Mouse (Mus musculus) heart, adult 2 months (tissue): ENCODE data around the gene Cerkl. TPM values are rescaled to one million over a fixed set of nuclear protein-coding genes. Genes with fewer than 3 reads are reported as not detected.

ENCODE experiments used
- DNase-seq, 2 experiments: peaks; one replicate each; pipeline ENCODE4 v3.0.0; 2021
- H3K27ac ChIP-seq: fragments of 200-600 bp; 2 replicates; pipeline ENCODE4 v1.8.1; 2022
- H3K27me3 ChIP-seq: fragments of 200-500 bp; 2 replicates; pipeline ENCODE4 v1.6.1; 2012; ENCODE audit warnings: mild to moderate bottlenecking, low read length, inconsistent platforms, mixed read lengths; ENCODE audit not compliant: control insufficient read depth, insufficient read depth
- H3K36me3 ChIP-seq: fragments of 200-500 bp; 2 replicates; pipeline ENCODE4 v1.6.1; 2012; ENCODE audit warnings: low read length, inconsistent platforms; ENCODE audit not compliant: control insufficient read depth, insufficient read depth
- H3K4me1 ChIP-seq: fragments of 200-500 bp; 2 replicates; pipeline ENCODE4 v1.6.1; 2011; ENCODE audit warnings: low read length; ENCODE audit not compliant: control insufficient read depth, insufficient read depth
- H3K4me3 ChIP-seq: fragments of 200-600 bp; 2 replicates; pipeline ENCODE4 v1.8.1; 2022
- H3K79me2 ChIP-seq: fragments of 200-500 bp; replicated peaks from 2 replicates; pipeline ENCODE4 v1.6.1; 2012; ENCODE audit warnings: mild to moderate bottlenecking, inconsistent platforms, low read length, moderate library complexity, mixed read lengths; ENCODE audit not compliant: control insufficient read depth, insufficient read depth
- H3K9ac ChIP-seq: fragments of 200-500 bp; 2 replicates; pipeline ENCODE4 v1.6.1; 2012; ENCODE audit warnings: low read depth, mild to moderate bottlenecking, control low read depth, inconsistent platforms, low read length, mixed read lengths
- CTCF ChIP-seq: fragments of 200-600 bp; IDR thresholded peaks from 2 replicates; pipeline ENCODE4 v1.8.1; 2022; ENCODE audit warnings: antibody characterized with exemption, mild to moderate bottlenecking, moderate library complexity
- EP300 ChIP-seq: fragments of 200-500 bp; IDR thresholded peaks from 2 replicates; pipeline ENCODE4 v1.6.1; 2011; ENCODE audit warnings: low read depth, low read length, control low read depth; ENCODE audit not compliant: insufficient read depth
- POLR2A ChIP-seq: fragments of 200-500 bp; IDR thresholded peaks from 2 replicates; pipeline ENCODE4 v1.6.1; 2011; ENCODE audit warnings: mild to moderate bottlenecking, low read depth, low read length, control low read depth; ENCODE audit not compliant: insufficient read depth
- WGBS: fragments of 180-500 bp; shearing (Covaris S2); methylation state at CpG from one replicate; pipeline ENCODE4 v1.1.7; 2018; 5-methylcytosine and 5-hydroxymethylcytosine counted together
- intact Hi-C: fragments of 180-260 bp; cut with DNase I; formaldehyde crosslinking; loops from one replicate; pipeline ENCODE4 v1.15.1; 2025
- polyA plus RNA-seq: library from polyadenylated mRNA; depleted of rRNA; stranded (reverse); fragments of >200 nt; gene quantifications from 2 replicates; pipeline ENCODE4 v1.2.3, GENCODE M21; 2012
- total RNA-seq, 2 experiments: library from RNA; stranded (reverse); gene quantifications; 2 replicates each; pipeline ENCODE4 v1.2.3; 2021

Gene Cerkl
- total and polyA plus RNA-seq, 3 experiments: 0.47 to 0.82 (median 0.73) TPM

DNA sequence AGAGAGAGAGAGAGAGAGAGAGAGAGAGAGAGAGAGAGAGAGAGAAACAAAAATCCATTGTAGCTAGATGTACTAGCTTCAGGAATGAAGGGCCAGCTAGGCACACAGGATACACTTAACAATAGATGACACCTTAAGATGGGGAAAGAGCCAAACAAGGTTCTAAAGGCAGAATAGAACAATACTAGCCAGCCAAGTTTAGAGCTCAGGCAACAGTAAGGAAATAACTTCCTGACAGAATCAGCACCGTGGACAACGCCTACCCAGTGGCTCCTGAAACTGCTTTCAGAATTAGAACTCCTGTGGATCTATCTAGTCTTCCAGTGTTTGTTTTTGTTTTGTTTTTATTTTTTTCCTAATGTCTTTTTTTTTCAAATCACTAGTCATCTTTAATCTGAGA is 4.0 kb upstream of the Cerkl start:
- intact Hi-C loops: no loop called here
- Histone ChIP-seq H3K36me3 (no peaks in the 10 kb centered on the region), H3K27ac (no peak overlapping the region), H3K4me1 (no peaks in the 10 kb centered on the region), H3K9ac (no peak overlapping the region), H3K79me2 (no peaks in the 10 kb centered on the region), H3K4me3 (no peak overlapping the region), H3K27me3 (peaks cover 13% of the 10 kb centered on the region)
- TF ChIP-seq CTCF (no peak), EP300 (no peak), POLR2A (no peak)
- WGBS: 3% methylated on average over 2 of the region's 2 CpGs
- no peak for DNase-seq

DNA sequence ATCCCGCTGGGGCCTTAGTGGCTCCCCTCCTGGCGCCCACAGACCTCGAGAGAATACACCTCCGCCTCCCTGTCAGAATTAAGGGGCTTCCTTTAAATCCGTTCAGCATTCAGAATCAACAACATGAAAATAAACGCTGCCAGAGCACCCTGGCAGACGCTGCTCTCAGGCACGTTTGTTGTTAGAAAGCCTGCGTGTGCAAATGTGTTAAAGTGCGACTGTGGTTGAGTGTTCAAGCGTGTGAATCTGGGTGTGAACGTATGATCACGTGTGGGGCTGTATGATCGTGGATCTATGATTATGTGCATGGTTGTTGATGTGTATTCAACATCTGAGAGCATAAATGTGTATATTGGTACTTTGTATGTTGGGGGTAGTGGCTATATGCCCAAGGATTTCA is 3.5 kb upstream of the Cerkl start:
- intact Hi-C loops: no loop called here
- Histone ChIP-seq H3K27ac (no peak overlapping the region), H3K79me2 (no peaks in the 10 kb centered on the region), H3K36me3 (no peaks in the 10 kb centered on the region), H3K27me3 (peaks cover 14% of the 10 kb centered on the region), H3K4me3 (no peak overlapping the region), H3K4me1 (no peaks in the 10 kb centered on the region), H3K9ac (no peak overlapping the region)
- no peak for TF ChIP-seq CTCF
- 9% methylated on average over 14 of the region's 14 CpGs for WGBS
- no peak for DNase-seq

DNA sequence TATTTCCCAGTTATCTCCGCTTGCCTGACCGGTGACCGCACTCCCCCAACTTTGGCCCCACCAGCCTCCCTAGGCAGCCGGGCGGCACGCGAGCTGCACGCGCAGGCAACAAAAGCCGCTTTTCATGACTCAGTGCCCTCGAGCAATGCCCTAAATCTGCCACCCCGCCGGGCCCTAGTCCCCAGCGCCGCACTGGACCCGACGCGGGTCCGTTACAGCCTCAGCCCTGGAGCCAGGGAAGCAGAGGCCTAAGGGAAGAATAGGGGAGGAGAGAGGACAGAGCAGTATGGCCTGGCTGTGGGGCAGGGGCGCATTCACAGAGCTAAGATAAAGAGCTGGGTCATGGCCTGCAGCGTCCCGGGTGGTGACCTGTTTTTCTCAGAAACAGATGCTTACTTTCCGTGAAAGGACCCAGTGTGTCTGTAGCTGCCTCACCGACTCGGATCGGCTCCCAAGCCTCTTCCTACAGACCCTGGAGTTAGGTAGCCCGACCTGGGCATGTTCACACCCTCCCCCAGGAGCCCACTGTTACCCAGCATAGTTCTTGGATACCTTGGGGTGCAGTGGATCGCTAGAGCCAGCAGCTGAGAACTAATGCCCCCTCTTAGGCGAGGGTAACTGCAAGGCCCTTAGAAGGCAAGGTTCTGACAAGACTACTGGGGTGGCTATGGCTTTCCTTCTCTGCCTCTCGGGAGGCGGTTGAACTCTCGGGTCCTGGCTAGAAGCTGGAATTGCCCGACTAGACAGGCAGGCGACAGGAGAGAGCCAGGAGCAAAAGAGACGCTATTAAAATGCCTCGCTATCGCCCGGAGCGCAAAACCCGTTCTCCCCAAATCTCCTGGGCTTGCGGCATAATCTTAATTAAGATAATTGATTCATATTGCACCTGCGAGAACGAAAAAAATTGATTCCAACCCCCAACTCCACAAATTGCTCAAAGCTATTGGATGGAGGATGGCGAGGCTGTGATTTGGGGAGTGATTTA is 2.8 kb upstream of the Cerkl start:
- DNase-seq: no peak
- Histone ChIP-seq H3K9ac (no peak overlapping the region), H3K36me3 (no peaks in the 10 kb centered on the region), H3K27ac (no peak overlapping the region), H3K4me3 (no peak overlapping the region), H3K4me1 (no peaks in the 10 kb centered on the region), H3K27me3 (peaks cover 14% of the 10 kb centered on the region), H3K79me2 (no peaks in the 10 kb centered on the region)
- intact Hi-C loops: no loop called here
- no peak for TF ChIP-seq CTCF
- no peak for TF ChIP-seq EP300
- 5% methylated on average over 44 of the region's 44 CpGs for WGBS

DNA sequence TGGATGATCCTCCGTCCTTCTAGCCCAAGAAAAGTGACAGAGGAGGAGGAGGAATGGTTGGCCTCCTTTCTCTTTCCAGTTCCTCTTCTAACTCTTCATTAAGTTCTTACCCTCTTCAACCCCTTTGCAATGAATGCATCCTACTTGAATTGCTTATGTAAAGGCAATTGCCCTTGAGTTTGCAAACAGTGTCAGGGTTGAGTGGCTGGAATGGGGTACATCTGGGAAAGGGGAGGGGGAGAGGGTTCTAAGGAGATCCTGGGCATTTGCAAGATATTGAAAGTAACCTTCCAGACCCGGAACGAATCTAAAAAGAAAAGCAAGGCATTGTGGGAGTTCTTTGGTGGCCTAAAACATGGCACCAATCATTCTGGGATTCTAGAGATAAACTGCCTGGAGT is 1.3 kb upstream of the Cerkl start:
- DNase-seq: no peak
- TF ChIP-seq EP300 (no peak), POLR2A (no peak), CTCF (no peak)
- Histone ChIP-seq H3K27ac (no peak overlapping the region), H3K4me1 (no peaks in the 10 kb centered on the region), H3K4me3 (no peak overlapping the region), H3K36me3 (no peaks in the 10 kb centered on the region), H3K27me3 (peaks cover 14% of the 10 kb centered on the region), H3K9ac (no peak overlapping the region), H3K79me2 (no peaks in the 10 kb centered on the region)
- intact Hi-C loops: no loop called here
- WGBS: 29% methylated on average over 3 of the region's 3 CpGs

DNA sequence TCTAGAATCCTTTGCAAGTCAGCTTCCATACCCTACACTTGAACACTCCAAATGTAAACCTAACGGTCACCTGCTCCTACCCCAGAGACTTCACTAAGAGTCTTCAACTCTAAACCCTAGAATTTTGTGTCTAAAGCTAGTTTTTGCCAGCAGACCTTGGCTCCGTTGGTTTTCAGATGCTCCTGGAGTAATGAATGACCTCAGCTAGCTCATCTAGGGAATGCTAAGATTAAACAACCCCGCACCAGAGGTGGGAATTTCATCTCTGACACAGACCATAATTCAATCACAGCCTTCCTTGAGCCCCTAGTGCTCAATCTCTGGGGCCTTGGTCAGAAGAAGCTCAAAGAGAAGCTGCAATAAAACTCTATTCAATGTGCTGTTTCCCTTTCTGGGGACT is 849 bp upstream of the Cerkl start:
- Histone ChIP-seq H3K4me3 (no peak overlapping the region), H3K4me1 (no peaks in the 10 kb centered on the region), H3K27me3 (peaks cover 14% of the 10 kb centered on the region), H3K27ac (no peak overlapping the region), H3K36me3 (no peaks in the 10 kb centered on the region), H3K79me2 (no peaks in the 10 kb centered on the region), H3K9ac (no peak overlapping the region)
- TF ChIP-seq CTCF (no peak), EP300 (no peak), POLR2A (no peak)
- DNase-seq: no peak
- WGBS: 67% methylated on average over 3 of the region's 3 CpGs
- intact Hi-C loops: no loop called here

DNA sequence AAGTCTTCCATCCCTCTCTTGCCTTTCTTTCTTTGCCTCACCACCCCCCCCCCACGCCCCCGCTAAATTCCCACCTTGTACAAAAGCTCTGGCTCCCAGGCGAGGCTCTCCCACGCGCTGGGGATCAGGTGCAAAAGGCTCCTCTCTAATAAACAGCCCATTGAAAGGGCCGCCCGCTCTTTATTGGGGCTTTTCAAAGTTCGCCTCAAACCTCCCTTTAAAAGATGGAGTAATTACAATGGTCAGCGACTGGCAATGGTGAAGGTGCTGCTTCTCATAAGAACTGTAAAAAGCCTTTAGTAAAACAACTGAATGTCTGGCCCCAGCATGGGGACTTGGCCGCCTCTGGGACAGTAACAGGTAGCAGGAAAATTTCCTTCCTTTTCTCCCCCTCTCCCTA is 939 bp downstream of the Cerkl start:
- Histone ChIP-seq H3K9ac (no peak overlapping the region), H3K79me2 (no peaks in the 10 kb centered on the region), H3K36me3 (no peaks in the 10 kb centered on the region), H3K4me1 (no peaks in the 10 kb centered on the region), H3K27ac (no peak overlapping the region), H3K4me3 (no peak overlapping the region), H3K27me3 (peaks cover 14% of the 10 kb centered on the region)
- 13% methylated on average over 10 of the region's 10 CpGs for WGBS
- no peak for TF ChIP-seq EP300
- TF ChIP-seq POLR2A: no peak
- TF ChIP-seq CTCF: no peak
- intact Hi-C loops: no loop called here
- DNase-seq: no peak
